Mouse (Mus musculus): Measurements from ENCODE around the gene Dscaml1. TPM values are rescaled to one million over a fixed set of nuclear protein-coding genes. Genes with fewer than 3 reads are reported as not detected.

The Dscaml1 gene
- polyA plus RNA-seq, 1 experiment from 2014 or later, result 7.0 TPM

DNA sequence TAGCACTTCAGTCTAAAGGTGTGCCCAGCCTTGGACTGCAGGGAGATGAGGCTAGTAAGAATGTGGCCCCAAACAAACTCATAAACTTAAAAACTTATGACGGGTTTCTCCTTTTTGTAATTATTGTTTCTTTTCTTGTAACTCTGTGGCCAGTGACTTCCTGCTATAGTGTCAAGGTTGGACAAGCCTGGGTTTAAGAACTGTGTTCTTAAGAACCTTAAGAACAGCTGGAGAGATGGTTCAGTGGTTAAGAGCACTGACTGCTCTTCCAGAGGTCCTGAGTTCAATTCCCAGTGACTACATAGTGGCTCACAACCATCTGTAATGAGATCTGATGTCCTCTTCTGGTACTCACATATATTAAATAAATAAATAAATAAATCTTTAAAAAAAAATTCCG lies 106.8 kb downstream of the Dscaml1 start:
- WGBS, result 79% methylated on average over 2 of the region's 2 CpGs

DNA sequence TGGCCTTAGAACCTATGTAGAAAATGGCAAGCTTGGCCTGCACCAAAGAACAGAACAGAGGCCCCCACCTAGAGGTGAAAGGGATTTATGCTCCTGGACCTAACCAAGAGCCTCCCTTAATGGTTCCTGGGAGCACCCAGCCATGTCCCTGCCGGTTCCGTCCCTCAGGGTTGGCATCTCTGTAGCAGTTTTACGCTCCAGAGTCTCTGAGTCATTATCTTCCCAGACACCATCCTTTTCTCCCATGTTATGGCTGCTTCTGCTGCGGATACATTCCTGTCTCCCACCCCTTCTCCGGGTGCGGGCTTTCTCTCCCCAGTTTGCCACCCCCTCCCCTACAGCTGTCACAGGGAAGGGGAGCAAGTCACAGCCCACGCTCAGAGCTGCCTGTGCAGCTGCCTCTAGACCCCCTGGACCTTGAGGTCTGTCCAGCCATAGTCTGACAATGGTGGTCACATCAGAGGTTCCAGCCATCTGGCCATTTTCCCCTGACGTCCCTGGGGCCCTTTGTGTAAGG lies 108.1 kb downstream of the Dscaml1 start:
- Histone ChIP-seq H3K27me3 (no peaks in the 10 kb centered on the region), H3K36me3 (replicated peaks) (no peaks in the 10 kb centered on the region), H3K4me1 (peaks cover 30% of the 10 kb centered on the region), H3K27ac (peak overlapping the region; percentile 57; the same call in 1 of the 2 replicates), H3K9me3 (no peaks in the 10 kb centered on the region), H3K4me3 (replicated peaks) (no peak overlapping the region), H3K9ac (no peak overlapping the region), H3K4me2 (no peak overlapping the region)
- 70% methylated on average over 8 of the region's 8 CpGs for WGBS
- ATAC-seq (ENCODE audit: low FRiP score), result 0 out of 2 replicates have a peak, but pooled peaks have one; percentile 23

More for the DNA sequence above, 106.8 kb downstream of the Dscaml1 start:
- Histone ChIP-seq H3K9ac (no peak overlapping the region), H3K27me3 (no peaks in the 10 kb centered on the region), H3K27ac (no peak overlapping the region), H3K9me3 (no peaks in the 10 kb centered on the region), H3K4me3 (replicated peaks) (no peak overlapping the region), H3K36me3 (replicated peaks) (no peaks in the 10 kb centered on the region), H3K4me2 (no peak overlapping the region), H3K4me1 (peaks cover 30% of the 10 kb centered on the region)
- ATAC-seq (ENCODE audit: low FRiP score), result no peak

DNA sequence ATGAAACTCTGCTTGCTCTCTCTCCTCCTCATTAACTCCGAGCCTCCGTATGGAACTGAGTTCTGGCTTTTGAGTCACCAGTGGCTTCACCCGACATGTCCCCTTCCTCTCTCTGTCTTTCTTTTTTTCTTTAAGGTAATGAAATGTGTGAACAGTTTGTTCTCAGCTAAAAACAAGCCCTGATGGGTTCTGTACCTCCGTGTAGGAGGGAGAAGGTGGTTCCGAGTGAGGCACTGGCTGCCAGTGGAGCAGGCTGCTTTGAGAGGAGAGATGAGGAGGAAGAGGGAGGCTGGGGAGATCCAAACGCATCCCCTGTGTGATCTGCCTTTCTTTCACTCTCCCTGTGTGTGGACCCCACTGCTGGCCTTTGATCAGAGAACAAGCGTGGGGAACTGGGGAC lies 111.2 kb downstream of the Dscaml1 start:
- peaks cover 21% of the 10 kb centered on the region for H3K4me1 ChIP-seq
- H3K27ac ChIP-seq, result no peak overlapping the region
- H3K36me3 ChIP-seq (replicated peaks), result no peaks in the 10 kb centered on the region
- no peak overlapping the region for H3K4me3 ChIP-seq (replicated peaks)
- ATAC-seq (ENCODE audit: low FRiP score), result no peak
- WGBS, result 67% methylated on average over 7 of the region's 7 CpGs
- no peak overlapping the region for H3K9ac ChIP-seq
- H3K4me2 ChIP-seq, result no peak overlapping the region
- 0 out of 2 replicates have a peak, but pooled peaks cover 3% of the 10 kb centered on the region for H3K27me3 ChIP-seq
- H3K9me3 ChIP-seq, result no peaks in the 10 kb centered on the region

DNA sequence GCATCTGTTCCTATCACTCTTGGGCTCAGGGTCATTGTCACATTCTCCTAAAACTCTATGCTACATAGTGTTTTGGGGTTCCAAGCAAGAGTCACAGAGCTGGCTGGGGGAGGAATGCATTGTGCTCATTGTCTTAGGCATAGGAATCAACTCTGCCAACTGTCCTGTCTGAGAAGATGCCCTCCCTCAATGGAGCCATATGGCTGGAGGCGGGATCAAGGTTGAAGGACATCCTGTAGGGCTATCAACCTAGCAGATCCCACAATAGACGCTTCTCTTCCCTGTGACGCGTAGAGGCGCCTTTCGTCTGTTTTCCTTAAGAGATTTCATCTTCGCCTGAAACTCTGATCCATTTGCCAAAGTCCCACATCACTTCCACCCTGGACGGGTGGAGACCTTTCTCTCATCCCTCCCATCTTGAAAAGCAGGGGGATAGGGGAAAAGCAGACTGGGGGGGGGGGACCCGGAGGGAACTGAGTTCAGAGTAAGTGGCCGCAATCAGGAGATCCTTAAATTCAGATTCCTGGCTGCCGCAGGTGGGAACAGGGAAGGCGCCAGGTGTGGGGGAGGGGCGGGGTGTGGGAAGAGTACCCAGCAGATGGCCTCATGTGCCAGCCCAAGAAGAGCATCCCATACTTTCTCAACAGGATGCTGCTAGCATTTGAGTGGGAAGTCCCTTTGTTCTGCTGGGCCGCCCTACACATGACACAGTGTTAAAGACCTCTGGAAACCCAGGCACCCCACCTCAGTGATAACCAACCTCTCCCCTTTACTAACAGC lies 113.0 kb downstream of the Dscaml1 start:
- peaks cover 16% of the 10 kb centered on the region for H3K4me1 ChIP-seq
- H3K36me3 ChIP-seq (replicated peaks), result no peaks in the 10 kb centered on the region
- no peaks in the 10 kb centered on the region for H3K9me3 ChIP-seq
- no peak overlapping the region for H3K4me2 ChIP-seq
- 87% methylated on average over 14 of the region's 14 CpGs for WGBS
- no peak overlapping the region; the same call in 1 of the 2 replicates for H3K27ac ChIP-seq
- no peak for ATAC-seq (ENCODE audit: low FRiP score)
- 0 out of 2 replicates have a peak, but pooled peaks cover 3% of the 10 kb centered on the region for H3K27me3 ChIP-seq
- H3K9ac ChIP-seq, result no peak overlapping the region
- no peak overlapping the region for H3K4me3 ChIP-seq (replicated peaks)

DNA sequence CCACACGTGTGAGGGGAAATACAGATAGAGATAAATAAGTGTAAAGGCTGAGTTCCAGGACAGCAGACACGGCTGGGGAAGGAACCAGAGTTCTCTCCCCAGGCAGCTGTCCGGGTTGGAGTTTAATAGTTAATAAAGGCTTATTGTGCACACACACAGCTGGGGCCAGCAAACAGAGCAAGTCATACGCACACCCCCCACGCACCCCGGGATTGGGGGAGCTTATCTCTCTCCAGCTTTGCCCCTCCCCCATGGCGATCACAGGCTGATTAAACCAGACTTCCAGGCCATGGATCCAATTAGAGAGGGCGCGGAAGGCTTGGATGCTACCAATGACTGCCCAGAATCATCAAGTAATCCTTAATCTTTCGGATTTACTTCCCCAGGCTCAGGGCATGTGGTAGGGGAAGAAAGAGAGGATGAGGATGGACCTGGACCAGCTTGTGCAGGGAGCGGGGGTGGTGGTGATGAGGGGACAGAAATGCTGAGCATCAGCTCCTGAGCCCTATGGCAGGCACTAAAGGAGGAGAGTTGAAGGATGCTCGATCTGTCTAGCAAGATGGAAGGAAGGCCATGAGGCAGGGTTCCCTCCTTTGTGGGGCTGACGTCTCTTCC lies 119.7 kb downstream of the Dscaml1 start:
- Histone ChIP-seq H3K4me2 (no peak overlapping the region), H3K9me3 (no peaks in the 10 kb centered on the region), H3K36me3 (replicated peaks) (no peaks in the 10 kb centered on the region), H3K4me1 (peaks cover 37% of the 10 kb centered on the region), H3K27me3 (0 out of 2 replicates have a peak, but pooled peaks cover 3% of the 10 kb centered on the region), H3K4me3 (replicated peaks) (no peak overlapping the region), H3K9ac (no peak overlapping the region), H3K27ac (peak overlapping the region; percentile 63)
- 34% methylated on average over 13 of the region's 13 CpGs for WGBS
- ATAC-seq (ENCODE audit: low FRiP score), result peak; percentile 64

DNA sequence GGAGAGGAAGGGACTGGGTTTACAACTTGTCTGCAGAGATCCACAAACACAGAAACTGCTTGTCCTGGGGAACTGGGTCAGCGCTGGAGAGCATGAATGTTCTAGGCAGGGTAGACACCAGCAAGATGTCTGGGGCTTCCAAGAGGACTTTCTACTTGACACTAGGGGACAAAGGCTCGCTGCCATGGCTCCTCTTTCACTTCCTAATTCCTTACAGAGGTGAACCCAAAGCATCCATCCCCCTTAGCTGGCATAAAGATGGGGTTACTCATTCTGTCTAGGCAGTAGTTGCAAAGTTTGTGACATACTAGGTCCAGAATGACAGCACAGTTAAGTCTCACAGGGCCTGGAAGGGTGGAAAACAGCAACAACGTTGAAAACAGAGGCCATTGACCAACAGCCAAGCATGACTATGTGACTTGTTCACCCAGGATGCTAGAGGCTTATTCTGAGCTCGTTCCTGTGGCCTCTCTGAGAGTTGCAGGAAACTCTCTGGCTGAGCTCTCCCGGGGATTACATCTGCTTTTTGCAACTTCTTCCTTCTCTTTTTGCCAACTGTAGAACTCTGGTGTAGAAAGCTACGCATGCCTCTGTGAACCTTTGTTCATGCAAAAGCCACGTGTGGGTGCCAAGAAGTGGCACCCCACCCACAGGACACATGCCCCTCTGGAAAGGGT lies 120.6 kb downstream of the Dscaml1 start:
- Histone ChIP-seq H3K4me2 (no peak overlapping the region), H3K9ac (no peak overlapping the region), H3K27ac (no peak overlapping the region), H3K4me3 (replicated peaks) (no peak overlapping the region), H3K27me3 (no peaks in the 10 kb centered on the region), H3K4me1 (peaks cover 29% of the 10 kb centered on the region), H3K9me3 (no peaks in the 10 kb centered on the region), H3K36me3 (replicated peaks) (no peaks in the 10 kb centered on the region)
- 85% methylated on average over 7 of the region's 7 CpGs for WGBS
- ATAC-seq (ENCODE audit: low FRiP score), result no peak

DNA sequence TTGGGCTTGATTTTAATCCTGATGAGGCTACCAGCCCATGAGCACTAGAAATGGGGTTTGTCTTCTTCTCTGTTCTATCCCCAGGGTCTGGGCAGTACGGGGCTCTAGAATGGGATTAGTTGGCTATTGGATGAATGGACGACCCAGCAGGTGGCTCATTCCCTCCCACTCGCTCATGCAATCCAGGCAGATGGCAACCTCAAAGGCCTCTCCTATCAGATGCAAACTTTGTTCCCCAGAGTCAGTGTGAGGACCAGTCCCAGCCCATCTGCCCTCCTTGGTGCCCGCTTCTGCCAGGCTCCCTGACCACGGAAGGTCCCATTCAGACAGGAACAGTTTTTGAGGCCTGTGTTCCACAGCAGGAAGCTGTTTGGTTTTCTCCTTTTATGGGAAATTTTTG lies 123.4 kb downstream of the Dscaml1 start:
- Histone ChIP-seq H3K9me3 (no peaks in the 10 kb centered on the region), H3K36me3 (replicated peaks) (no peaks in the 10 kb centered on the region), H3K27ac (peak overlapping the region; percentile 73), H3K27me3 (no peaks in the 10 kb centered on the region), H3K4me2 (no peak overlapping the region), H3K4me1 (peaks cover 30% of the 10 kb centered on the region), H3K9ac (no peak overlapping the region), H3K4me3 (replicated peaks) (no peak overlapping the region)
- no peak for ATAC-seq (ENCODE audit: low FRiP score)
- WGBS, result 29% methylated on average over 5 of the region's 5 CpGs

DNA sequence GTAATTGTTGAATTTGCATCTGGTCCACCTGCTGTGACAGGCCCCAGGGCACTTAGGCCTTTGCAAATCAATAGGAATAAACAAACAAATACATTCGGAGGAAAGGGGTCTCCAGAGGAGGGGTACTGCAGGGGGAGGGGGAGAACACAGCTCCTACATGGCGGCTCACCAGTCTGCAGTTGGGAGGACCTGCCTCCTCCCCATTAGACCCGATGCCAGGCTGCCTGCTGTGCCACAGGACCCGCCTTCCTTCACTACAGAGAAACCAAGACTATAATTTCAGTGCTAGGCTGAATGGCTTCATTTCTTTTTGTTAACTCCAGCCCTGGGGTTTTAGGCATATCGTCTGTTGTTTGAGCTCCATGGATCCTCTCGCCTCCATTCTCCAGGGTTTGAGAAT lies 123.8 kb downstream of the Dscaml1 start:
- Histone ChIP-seq H3K4me2 (no peak overlapping the region), H3K36me3 (replicated peaks) (no peaks in the 10 kb centered on the region), H3K27me3 (no peaks in the 10 kb centered on the region), H3K27ac (peak overlapping the region; percentile 73), H3K9me3 (no peaks in the 10 kb centered on the region), H3K4me3 (replicated peaks) (no peak overlapping the region), H3K4me1 (peaks cover 34% of the 10 kb centered on the region), H3K9ac (no peak overlapping the region)
- WGBS, result 38% methylated on average over 6 of the region's 6 CpGs
- ATAC-seq (ENCODE audit: low FRiP score), result 0 out of 2 replicates have a peak, but pooled peaks have one; percentile 40

DNA sequence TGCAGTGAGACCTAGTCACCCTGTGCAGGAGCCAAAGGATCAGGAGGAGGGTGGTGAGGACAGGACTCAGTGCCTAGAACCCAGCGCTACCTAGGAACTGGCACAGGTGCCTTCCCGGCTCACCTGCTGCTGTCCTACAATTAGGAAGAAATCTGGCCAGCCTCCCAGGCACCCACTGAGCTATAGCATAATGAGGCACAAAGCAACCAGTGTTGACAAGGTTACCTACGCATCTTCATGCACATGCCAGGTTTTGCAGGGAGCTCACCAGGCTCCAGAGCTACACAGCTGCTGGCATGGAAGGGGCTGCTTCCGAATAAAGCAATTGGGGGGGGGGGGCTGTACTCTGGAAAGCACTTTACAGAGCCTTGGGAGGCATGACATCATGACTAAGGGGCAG lies 124.2 kb downstream of the Dscaml1 start:
- Histone ChIP-seq H3K4me3 (replicated peaks) (no peak overlapping the region), H3K4me2 (no peak overlapping the region), H3K9ac (no peak overlapping the region), H3K27me3 (no peaks in the 10 kb centered on the region), H3K27ac (peak overlapping the region; percentile 73), H3K36me3 (replicated peaks) (no peaks in the 10 kb centered on the region), H3K4me1 (peaks cover 37% of the 10 kb centered on the region), H3K9me3 (no peaks in the 10 kb centered on the region)
- no peak; the same call in 1 of the 2 replicates for ATAC-seq (ENCODE audit: low FRiP score)
- WGBS, result 56% methylated on average over 4 of the region's 4 CpGs

DNA sequence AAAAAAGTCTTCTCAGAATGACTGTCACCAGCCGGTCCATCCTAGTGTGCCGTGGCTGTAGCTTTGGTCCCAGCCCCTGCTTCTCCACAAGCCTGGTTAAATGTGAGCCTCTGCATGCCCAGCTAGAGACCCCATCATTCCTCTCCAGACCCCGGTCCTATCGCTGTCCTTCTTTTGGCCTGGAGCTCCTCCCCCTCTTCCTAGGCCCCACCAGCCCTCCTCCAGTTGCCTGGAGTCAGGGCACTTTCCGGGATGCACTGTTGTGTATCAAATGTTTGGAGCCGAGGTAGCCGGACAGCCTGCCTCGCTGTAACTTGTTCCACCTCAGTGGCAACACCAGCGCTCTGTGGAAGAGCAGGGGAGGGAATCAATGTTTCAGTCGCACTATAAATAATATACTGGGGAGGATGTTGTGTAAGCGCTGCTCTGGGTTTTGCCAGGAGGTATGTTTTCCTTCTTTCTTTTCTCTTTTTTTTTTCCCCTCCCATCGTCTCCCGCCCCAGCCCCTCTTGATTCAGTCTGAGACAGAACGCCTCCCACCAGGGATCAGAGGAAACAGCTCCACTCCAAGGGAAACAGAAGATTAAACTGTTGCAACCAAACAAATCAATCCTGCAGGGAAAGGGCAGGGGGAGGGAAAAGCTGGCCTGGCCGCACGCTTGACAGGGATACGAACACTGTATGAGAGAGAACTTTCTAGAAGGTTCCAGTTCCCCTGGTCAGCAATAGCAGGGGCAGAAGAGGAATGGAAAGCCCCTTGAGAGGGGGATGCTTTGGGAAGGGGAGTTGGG lies 128.8 kb downstream of the Dscaml1 start:
- WGBS, result 26% methylated on average over 17 of the region's 17 CpGs
- H3K36me3 ChIP-seq (replicated peaks), result no peaks in the 10 kb centered on the region
- H3K9ac ChIP-seq, result no peak overlapping the region
- H3K9me3 ChIP-seq, result no peaks in the 10 kb centered on the region
- H3K4me3 ChIP-seq (replicated peaks), result no peak overlapping the region
- H3K27me3 ChIP-seq, result no peaks in the 10 kb centered on the region
- peaks cover 18% of the 10 kb centered on the region for H3K4me1 ChIP-seq
- no peak for ATAC-seq (ENCODE audit: low FRiP score)
- H3K27ac ChIP-seq, result no peak overlapping the region
- H3K4me2 ChIP-seq, result 0 out of 2 replicates have a peak overlapping the region, but pooled peaks have one; percentile 9

DNA sequence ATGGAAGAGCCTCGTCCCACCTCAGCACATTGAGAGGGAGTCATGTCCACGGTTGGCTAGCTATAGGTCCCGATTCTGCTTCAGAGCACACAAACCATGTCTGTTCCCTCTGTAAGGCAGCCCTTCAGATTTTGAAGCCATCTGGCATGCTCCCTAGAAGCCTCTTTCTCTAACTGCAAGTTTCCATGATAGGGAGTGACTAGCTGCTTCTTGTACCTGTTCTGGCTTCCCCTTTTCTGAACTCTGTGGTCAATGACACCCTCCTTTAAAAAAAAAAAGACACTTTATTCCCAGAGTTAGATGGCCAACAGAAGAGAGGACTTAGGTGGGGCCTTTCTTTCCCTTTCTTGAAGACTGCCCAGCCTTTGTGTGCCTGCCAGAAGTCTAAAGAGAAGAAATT lies 130.5 kb downstream of the Dscaml1 start:
- ATAC-seq (ENCODE audit: low FRiP score), result no peak
- H3K27ac ChIP-seq, result no peak overlapping the region
- no peaks in the 10 kb centered on the region for H3K27me3 ChIP-seq
- no peak overlapping the region for H3K9ac ChIP-seq
- 95% methylated on average over 3 of the region's 3 CpGs for WGBS
- no peak overlapping the region for H3K4me3 ChIP-seq (replicated peaks)
- peaks cover 15% of the 10 kb centered on the region for H3K4me1 ChIP-seq
- no peak overlapping the region for H3K4me2 ChIP-seq
- no peaks in the 10 kb centered on the region for H3K36me3 ChIP-seq (replicated peaks)
- no peaks in the 10 kb centered on the region for H3K9me3 ChIP-seq
